Mouse (Mus musculus) stomach, postnatal 0 days (tissue): ENCODE results near the gene Fam198a.

Source experiments
- CTCF ChIP-seq: IDR thresholded peaks from 2 replicates; pipeline ENCODE4 v1.5.1; 2016; ENCODE audit warnings: antibody characterized with exemption, low read depth, mild to moderate bottlenecking, moderate library complexity
- EP300 ChIP-seq: optimal IDR thresholded peaks from 2 replicates; pipeline ENCODE3; 2016; ENCODE audit warnings: antibody characterized with exemption

- TF ChIP-seq EP300 (no peak), CTCF (no peak)
Measured at GRCm38 (mm10) chr9:122018079-122018478, 67.3 kb downstream of the Fam198a start.
